Mouse (Mus musculus) heart, embryonic 11.5 days (tissue): ENCODE results near the gene Gm1123. TPM values are rescaled to one million over a fixed set of nuclear protein-coding genes. Genes with fewer than 3 reads are reported as not detected.

Experiments used
- ATAC-seq: fragments of 200-750 bp; cut with Nextera tagmentation; replicated peaks from 2 replicates; pipeline ENCODE4 v1.8.0; 2017; ENCODE audit warnings: moderate library complexity; ENCODE audit not compliant: insufficient number of reproducible peaks, low FRiP score, low TSS enrichment
- H3K27ac ChIP-seq: fragments of 300-500 bp; sonication (generic); 2 replicates; pipeline ENCODE4 v1.5.1; 2014; ENCODE audit warnings: mild to moderate bottlenecking, low read depth, low read length
- H3K27me3 ChIP-seq: fragments of 300-500 bp; sonication (generic); 2 replicates; pipeline ENCODE4 v1.6.1; 2014; ENCODE audit warnings: mild to moderate bottlenecking, low read length, mixed read lengths; ENCODE audit not compliant: control insufficient read depth, insufficient read depth
- H3K36me3 ChIP-seq: fragments of 300-500 bp; sonication (generic); 2 replicates; pipeline ENCODE4 v1.6.1; 2014; ENCODE audit warnings: mild to moderate bottlenecking, low read length, moderate library complexity, mixed read lengths; ENCODE audit not compliant: control insufficient read depth, insufficient read depth
- H3K4me1 ChIP-seq: fragments of 300-500 bp; sonication (generic); 2 replicates; pipeline ENCODE4 v1.6.1; 2014; ENCODE audit warnings: low read length; ENCODE audit not compliant: control insufficient read depth, insufficient read depth
- H3K4me2 ChIP-seq: fragments of 300-500 bp; sonication (generic); 2 replicates; pipeline ENCODE4 v1.6.1; 2014; ENCODE audit warnings: mild to moderate bottlenecking, moderate library complexity
- H3K4me3 ChIP-seq: fragments of 300-500 bp; sonication (generic); 2 replicates; pipeline ENCODE4 v1.5.1; 2014; ENCODE audit warnings: low read depth, low read length
- H3K9ac ChIP-seq: fragments of 300-500 bp; sonication (generic); 2 replicates; pipeline ENCODE4 v1.6.1; 2014; ENCODE audit warnings: mild to moderate bottlenecking, low read depth, low read length, moderate library complexity
- H3K9me3 ChIP-seq: fragments of 300-500 bp; sonication (generic); replicated peaks from 2 replicates; pipeline ENCODE4 v1.6.1; 2016; ENCODE audit warnings: low read length; ENCODE audit not compliant: control insufficient read depth
- WGBS: fragments of 180-500 bp; shearing (Covaris S2); extraction: QIAGEN DNeasy Blood & Tissue Kit; methylation state at CpG from one replicate; pipeline ENCODE4 v1.1.7; 2014; ENCODE audit not compliant: insufficient replicate concordance; 5-methylcytosine and 5-hydroxymethylcytosine counted together
- polyA plus RNA-seq: library from polyadenylated mRNA; unstranded; fragments of >200 nt; fragmentation: Nextera tagmentation; extraction: Ambion mirVana; gene quantifications from 2 replicates; pipeline ENCODE4 v1.2.1, GENCODE M21; 2014

The Gm1123 gene
- polyA plus RNA-seq = 0.10 TPM in 1 of 2 replicates, not detected in the other

GRCm38 (mm10) chr9:99035575-99035974, at the start of gene Gm1123:
Gene Gm1123, minus strand, starts transcription at chr9:99035715.
- H3K4me1 ChIP-seq = no peaks in the 10 kb centered on the region
- no peaks in the 10 kb centered on the region for H3K36me3 ChIP-seq
- H3K9me3 ChIP-seq = no peaks in the 10 kb centered on the region
- no peak for ATAC-seq
- H3K4me2 ChIP-seq = no peak within 1 kb of the TSS
- no peak within 1 kb of the TSS for H3K9ac ChIP-seq
- no peaks in the 10 kb centered on the region for H3K27me3 ChIP-seq
- 80% methylated on average over 12 of the region's 12 CpGs for WGBS
- H3K27ac ChIP-seq = no peak within 1 kb of the TSS
- H3K4me3 ChIP-seq = no peak within 1 kb of the TSS

- no peaks in the 10 kb centered on the region; the same call in 1 of the 2 replicates for H3K36me3 ChIP-seq
- no peak overlapping the region for H3K4me3 ChIP-seq
- no peaks in the 10 kb centered on the region for H3K27me3 ChIP-seq
- H3K27ac ChIP-seq = no peak overlapping the region
- ATAC-seq = no peak
- 95% methylated on average over 5 of the region's 5 CpGs for WGBS
- H3K9me3 ChIP-seq = no peaks in the 10 kb centered on the region
- H3K9ac ChIP-seq = no peak overlapping the region
- no peak overlapping the region for H3K4me2 ChIP-seq
- H3K4me1 ChIP-seq = no peaks in the 10 kb centered on the region
Observed at GRCm38 (mm10) chr9:99081718-99082117, 46.2 kb upstream of the Gm1123 start.

GRCm38 (mm10) chr9:99081308-99081707, 45.8 kb upstream of the Gm1123 start:
- ATAC-seq = no peak
- Histone ChIP-seq H3K27ac (no peak overlapping the region), H3K9ac (no peak overlapping the region), H3K4me1 (no peaks in the 10 kb centered on the region), H3K36me3 (no peaks in the 10 kb centered on the region; the same call in 1 of the 2 replicates), H3K4me2 (no peak overlapping the region), H3K9me3 (no peaks in the 10 kb centered on the region), H3K27me3 (no peaks in the 10 kb centered on the region), H3K4me3 (no peak overlapping the region)
- 77% methylated on average over 3 of the region's 3 CpGs for WGBS

GRCm38 (mm10) chr9:99080657-99081056, 45.1 kb upstream of the Gm1123 start:
- no peaks in the 10 kb centered on the region for H3K9me3 ChIP-seq
- WGBS = 92% methylated on average over 2 of the region's 2 CpGs
- no peaks in the 10 kb centered on the region for H3K4me1 ChIP-seq
- no peak overlapping the region for H3K9ac ChIP-seq
- H3K27ac ChIP-seq = no peak overlapping the region
- no peak overlapping the region for H3K4me3 ChIP-seq
- H3K4me2 ChIP-seq = no peak overlapping the region
- H3K27me3 ChIP-seq = no peaks in the 10 kb centered on the region
- H3K36me3 ChIP-seq = no peaks in the 10 kb centered on the region; the same call in 1 of the 2 replicates
- ATAC-seq = no peak

GRCm38 (mm10) chr9:99074462-99074861, 38.9 kb upstream of the Gm1123 start:
- Histone ChIP-seq H3K9ac (no peak overlapping the region), H3K36me3 (peaks cover 3% of the 10 kb centered on the region; the same call in 1 of the 2 replicates), H3K4me2 (no peak overlapping the region), H3K27me3 (no peaks in the 10 kb centered on the region), H3K27ac (no peak overlapping the region), H3K9me3 (no peaks in the 10 kb centered on the region), H3K4me1 (no peaks in the 10 kb centered on the region), H3K4me3 (no peak overlapping the region)
- ATAC-seq = no peak
- WGBS = 74% methylated on average over 2 of the region's 2 CpGs

- no peak for ATAC-seq
- no peaks in the 10 kb centered on the region for H3K9me3 ChIP-seq
- 70% methylated on average over 4 of the region's 4 CpGs for WGBS
Observed at GRCm38 (mm10) chr9:99072538-99072937, 37.0 kb upstream of the Gm1123 start.

GRCm38 (mm10) chr9:99065311-99065710, 29.8 kb upstream of the Gm1123 start:
- Histone ChIP-seq H3K27me3 (no peaks in the 10 kb centered on the region), H3K9ac (no peak overlapping the region), H3K4me1 (no peaks in the 10 kb centered on the region), H3K4me3 (no peak overlapping the region), H3K9me3 (no peaks in the 10 kb centered on the region), H3K27ac (no peak overlapping the region), H3K36me3 (0 out of 2 replicates have a peak, but pooled peaks cover 3% of the 10 kb centered on the region), H3K4me2 (no peak overlapping the region)
- no peak for ATAC-seq
- WGBS = 57% methylated on average over 5 of the region's 5 CpGs

More at GRCm38 (mm10) chr9:99072538-99072937, 37.0 kb upstream of the Gm1123 start:
- H3K4me1 ChIP-seq = no peaks in the 10 kb centered on the region
- peaks cover 3% of the 10 kb centered on the region; the same call in 1 of the 2 replicates for H3K36me3 ChIP-seq
- H3K4me2 ChIP-seq = no peak overlapping the region
- H3K27me3 ChIP-seq = no peaks in the 10 kb centered on the region
- H3K9ac ChIP-seq = no peak overlapping the region
- no peak overlapping the region for H3K4me3 ChIP-seq
- H3K27ac ChIP-seq = no peak overlapping the region

GRCm38 (mm10) chr9:99064216-99064615, 28.7 kb upstream of the Gm1123 start:
- H3K9ac ChIP-seq = no peak overlapping the region

GRCm38 (mm10) chr9:99062544-99062943, 27.0 kb upstream of the Gm1123 start:
- no peak overlapping the region for H3K4me2 ChIP-seq
- no peaks in the 10 kb centered on the region for H3K9me3 ChIP-seq
- 0 out of 2 replicates have a peak, but pooled peaks have one; percentile 26 for ATAC-seq
- H3K4me1 ChIP-seq = no peaks in the 10 kb centered on the region
- no peaks in the 10 kb centered on the region for H3K27me3 ChIP-seq
- H3K36me3 ChIP-seq = no peaks in the 10 kb centered on the region
- H3K27ac ChIP-seq = no peak overlapping the region
- H3K4me3 ChIP-seq = no peak overlapping the region
- H3K9ac ChIP-seq = no peak overlapping the region
- WGBS = 40% methylated on average over 7 of the region's 7 CpGs

More at GRCm38 (mm10) chr9:99064216-99064615, 28.7 kb upstream of the Gm1123 start:
- H3K4me2 ChIP-seq = no peak overlapping the region
- H3K4me3 ChIP-seq = no peak overlapping the region
- 60% methylated on average over 2 of the region's 2 CpGs for WGBS
- no peaks in the 10 kb centered on the region for H3K36me3 ChIP-seq
- H3K27me3 ChIP-seq = no peaks in the 10 kb centered on the region
- H3K9me3 ChIP-seq = no peaks in the 10 kb centered on the region
- ATAC-seq = no peak
- no peaks in the 10 kb centered on the region for H3K4me1 ChIP-seq
- H3K27ac ChIP-seq = no peak overlapping the region
